Mouse (Mus musculus): Measurements from ENCODE around the gene Gm37419. TPM values are rescaled to one million over a fixed set of nuclear protein-coding genes. Genes with fewer than 3 reads are reported as not detected.
A peak's percentile ranks its signal among the peaks of the same experiment; 100 is the strongest.

Gm37419 gene
- polyA plus RNA-seq, 1 experiment from 2014 or later = not detected

DNA sequence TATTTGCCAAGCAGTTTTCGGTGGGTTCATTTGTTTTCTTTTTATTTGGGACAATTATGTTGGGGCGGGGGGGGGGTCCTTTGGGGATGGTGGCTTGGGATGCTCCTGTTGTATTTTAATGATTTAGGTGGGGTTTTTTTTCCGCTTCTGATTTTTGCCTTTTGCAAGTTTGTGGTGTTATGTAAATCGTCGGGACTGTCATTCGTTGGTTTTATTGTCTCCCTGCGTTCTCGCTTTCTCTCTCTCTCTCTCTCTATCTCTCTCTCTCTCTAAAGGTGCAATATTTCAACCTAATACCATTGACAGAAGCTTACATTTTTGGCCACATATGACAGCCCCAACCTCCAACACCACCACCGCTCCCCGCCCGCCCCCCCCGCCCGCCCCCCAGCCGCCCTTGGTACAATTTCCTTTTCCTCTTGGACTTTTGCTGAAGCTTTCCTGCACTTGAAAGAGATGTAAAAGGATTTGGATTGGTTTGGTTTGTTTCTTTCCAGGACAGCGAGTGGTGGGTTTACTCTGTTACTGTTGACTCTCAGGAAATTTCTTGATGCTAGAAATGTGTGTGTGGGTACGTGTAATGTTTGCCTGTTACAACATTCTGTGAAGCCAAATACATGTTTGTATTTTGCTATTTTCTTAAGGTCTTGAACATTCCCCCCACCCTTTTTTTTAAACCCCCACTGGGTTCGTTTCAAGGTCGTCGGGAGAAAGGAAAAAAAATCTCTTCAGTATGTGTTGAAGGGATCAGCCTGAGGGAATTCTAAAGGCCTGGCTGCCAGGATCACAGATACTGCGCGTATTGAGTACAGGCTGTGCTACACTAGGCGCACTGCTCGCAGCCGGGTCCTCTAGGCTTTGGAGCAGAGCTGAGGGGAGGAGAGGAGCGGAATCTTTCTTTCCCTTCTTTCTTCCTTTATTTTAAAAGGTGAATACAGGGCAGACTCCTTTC lies 1.2 kb downstream of the Gm37419 start:
- no peaks in the 10 kb centered on the region for H3K27me3 ChIP-seq (ENCODE audit: control insufficient read depth, insufficient read depth, low read length)
- WGBS = 9% methylated on average over 25 of the region's 25 CpGs
- peak overlapping the region; percentile 100 for H3K27ac ChIP-seq (replicated peaks)
- no peaks in the 10 kb centered on the region for H3K36me3 ChIP-seq (ENCODE audit: control insufficient read depth, insufficient read depth, low read length)
- DNase-seq (ENCODE audit: low spot score) (peak; percentile 30), ATAC-seq (ENCODE audit: low FRiP score, low TSS enrichment) (no peak)
- H3K9ac ChIP-seq (ENCODE audit: low read length) = peak overlapping the region; percentile 100
- peaks cover 3% of the 10 kb centered on the region for H3K4me1 ChIP-seq (replicated peaks; ENCODE audit: control insufficient read depth, insufficient read depth)
- no peak for TF ChIP-seq CTCF (IDR thresholded peaks at IDR 0.05; ENCODE audit: low read depth)
- no peak for TF ChIP-seq EP300 (optimal IDR thresholded peaks at IDR 0.05)
- H3K9me3 ChIP-seq (ENCODE audit: control insufficient read depth, low read length) = no peaks in the 10 kb centered on the region
- peak overlapping the region; percentile 72 for H3K4me3 ChIP-seq (ENCODE audit: low read depth, low read length)
- peak overlapping the region; percentile 83 for H3K4me2 ChIP-seq (replicated peaks; ENCODE audit: low read depth)

DNA sequence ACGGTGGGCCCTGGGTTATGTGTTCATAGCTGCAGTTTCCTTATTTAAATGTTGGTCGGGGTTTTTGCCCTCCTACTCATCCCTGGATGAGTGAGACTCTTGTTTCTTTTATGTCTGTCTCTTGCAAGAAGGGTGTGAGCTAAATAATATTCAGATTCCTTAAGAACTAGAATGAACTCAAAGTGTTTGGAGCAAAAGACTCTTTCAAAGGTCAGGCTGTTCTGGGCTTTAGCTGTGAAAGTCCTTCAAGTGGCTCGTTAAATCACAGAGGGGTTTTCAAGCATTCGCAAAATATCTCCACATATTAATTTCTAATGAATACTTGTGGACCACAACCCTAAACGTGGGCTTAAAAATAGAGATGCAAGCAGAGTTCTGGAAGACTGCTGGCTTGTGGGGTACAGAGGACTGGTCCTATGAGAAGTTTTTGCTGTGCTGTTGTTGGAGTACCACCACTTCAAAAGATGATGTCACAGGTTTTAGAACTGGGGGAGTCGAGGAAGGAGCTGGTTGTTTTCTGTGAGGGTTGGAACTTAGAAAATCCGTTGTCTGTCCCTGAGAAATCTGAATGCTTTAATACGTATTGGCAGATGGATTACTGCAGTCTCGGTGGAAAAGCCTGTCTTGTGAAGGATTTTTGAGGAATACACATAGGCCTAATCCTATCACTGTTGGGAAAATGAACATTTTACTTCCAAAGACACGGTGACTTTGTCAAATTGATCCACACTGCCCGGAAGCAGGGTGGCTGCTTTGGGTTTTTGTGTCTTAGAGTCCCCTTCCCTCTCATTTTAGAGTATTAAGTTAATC lies 2.1 kb downstream of the Gm37419 start:
- Histone ChIP-seq H3K4me2 (replicated peaks; ENCODE audit: low read depth) (peak overlapping the region; percentile 83), H3K4me3 (ENCODE audit: low read depth, low read length) (peak overlapping the region; percentile 72), H3K27me3 (ENCODE audit: control insufficient read depth, insufficient read depth, low read length) (no peaks in the 10 kb centered on the region), H3K9ac (ENCODE audit: low read length) (peak overlapping the region; percentile 100), H3K27ac (replicated peaks) (peak overlapping the region; percentile 100), H3K9me3 (ENCODE audit: control insufficient read depth, low read length) (no peaks in the 10 kb centered on the region), H3K36me3 (ENCODE audit: control insufficient read depth, insufficient read depth, low read length) (no peaks in the 10 kb centered on the region), H3K4me1 (replicated peaks; ENCODE audit: control insufficient read depth, insufficient read depth) (peaks cover 3% of the 10 kb centered on the region)
- WGBS = 41% methylated on average over 11 of the region's 11 CpGs
- TF ChIP-seq CTCF (IDR thresholded peaks at IDR 0.05; ENCODE audit: low read depth) (no peak), EP300 (optimal IDR thresholded peaks at IDR 0.05) (no peak)
- DNase-seq (ENCODE audit: low spot score) (no peak), ATAC-seq (ENCODE audit: low FRiP score, low TSS enrichment) (no peak)

DNA sequence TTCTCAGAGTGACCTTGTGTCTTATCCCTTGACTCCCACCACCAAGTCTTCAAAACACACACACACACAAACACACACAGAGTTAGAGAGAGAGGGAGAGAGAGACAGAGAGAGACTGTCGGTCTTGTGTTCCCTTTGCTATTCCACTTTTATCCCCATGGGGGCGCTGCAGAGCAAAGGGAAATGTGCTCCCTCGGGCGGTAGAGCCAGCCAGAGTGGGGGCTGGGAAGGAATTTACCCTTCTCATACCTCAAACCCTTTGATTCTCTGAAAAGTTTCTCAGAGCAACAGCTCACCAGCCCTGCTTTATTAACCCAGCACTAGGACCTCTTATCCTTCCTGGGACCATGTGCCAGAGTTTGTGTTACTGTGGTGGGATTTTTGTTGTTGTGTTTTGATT lies 2.9 kb downstream of the Gm37419 start:
- peak; percentile 98 for TF ChIP-seq CTCF (IDR thresholded peaks at IDR 0.05; ENCODE audit: low read depth)
- TF ChIP-seq EP300 (optimal IDR thresholded peaks at IDR 0.05) = no peak
- no peak overlapping the region for H3K9ac ChIP-seq (ENCODE audit: low read length)
- H3K4me1 ChIP-seq (replicated peaks; ENCODE audit: control insufficient read depth, insufficient read depth) = peaks cover 3% of the 10 kb centered on the region
- no peak overlapping the region for H3K4me3 ChIP-seq (ENCODE audit: low read depth, low read length)
- H3K9me3 ChIP-seq (ENCODE audit: control insufficient read depth, low read length) = no peaks in the 10 kb centered on the region
- no peak overlapping the region for H3K27ac ChIP-seq (replicated peaks)
- 5% methylated on average over 4 of the region's 4 CpGs for WGBS
- no peaks in the 10 kb centered on the region for H3K36me3 ChIP-seq (ENCODE audit: control insufficient read depth, insufficient read depth, low read length)
- no peaks in the 10 kb centered on the region for H3K27me3 ChIP-seq (ENCODE audit: control insufficient read depth, insufficient read depth, low read length)
- DNase-seq (ENCODE audit: low spot score) (peak; percentile 89), ATAC-seq (ENCODE audit: low FRiP score, low TSS enrichment) (0 out of 2 replicates have a peak, but pooled peaks have one; percentile 10)
- H3K4me2 ChIP-seq (replicated peaks; ENCODE audit: low read depth) = peak overlapping the region; percentile 83; the same call in 1 of the 2 replicates

GRCm38 (mm10) chr16:23991846-23992580 lies 3.7 kb downstream of the Gm37419 start:
- TF ChIP-seq EP300 (optimal IDR thresholded peaks at IDR 0.05) (no peak), CTCF (IDR thresholded peaks at IDR 0.05; ENCODE audit: low read depth) (no peak)
- ATAC-seq (ENCODE audit: low FRiP score, low TSS enrichment) = no peak
- Histone ChIP-seq H3K27ac (replicated peaks) (no peak overlapping the region), H3K4me2 (replicated peaks; ENCODE audit: low read depth) (no peak overlapping the region), H3K27me3 (ENCODE audit: control insufficient read depth, insufficient read depth, low read length) (no peaks in the 10 kb centered on the region), H3K4me3 (ENCODE audit: low read depth, low read length) (no peak overlapping the region), H3K9me3 (ENCODE audit: control insufficient read depth, low read length) (no peaks in the 10 kb centered on the region), H3K36me3 (ENCODE audit: control insufficient read depth, insufficient read depth, low read length) (no peaks in the 10 kb centered on the region), H3K4me1 (replicated peaks; ENCODE audit: control insufficient read depth, insufficient read depth) (peaks cover 3% of the 10 kb centered on the region; the same call in 1 of the 2 replicates), H3K9ac (ENCODE audit: low read length) (no peak overlapping the region)
- 72% methylated on average over 14 of the region's 14 CpGs for WGBS
- no peak for DNase-seq (ENCODE audit: low spot score)
